Mouse (Mus musculus) layer of hippocampus, postnatal 14 days (tissue): ENCODE data around the gene Tanc1. TPM values are rescaled to one million over a fixed set of nuclear protein-coding genes. Genes with fewer than 3 reads are reported as not detected.

Experiments used
- DNase-seq, 2 experiments: peaks; one replicate each; pipeline ENCODE4 v3.0.0; 2021 to 2022; ENCODE audit warnings: low spot score in 2 of 2, mixed read lengths in 1 of 2
- total RNA-seq, 2 experiments: library from RNA; stranded (reverse); gene quantifications; 2 replicates each; pipeline ENCODE4 v1.2.3; 2021

Gene Tanc1
- total RNA-seq, 2 experiments from 2014 or later: 51.9 to 69.5 TPM

DNA sequence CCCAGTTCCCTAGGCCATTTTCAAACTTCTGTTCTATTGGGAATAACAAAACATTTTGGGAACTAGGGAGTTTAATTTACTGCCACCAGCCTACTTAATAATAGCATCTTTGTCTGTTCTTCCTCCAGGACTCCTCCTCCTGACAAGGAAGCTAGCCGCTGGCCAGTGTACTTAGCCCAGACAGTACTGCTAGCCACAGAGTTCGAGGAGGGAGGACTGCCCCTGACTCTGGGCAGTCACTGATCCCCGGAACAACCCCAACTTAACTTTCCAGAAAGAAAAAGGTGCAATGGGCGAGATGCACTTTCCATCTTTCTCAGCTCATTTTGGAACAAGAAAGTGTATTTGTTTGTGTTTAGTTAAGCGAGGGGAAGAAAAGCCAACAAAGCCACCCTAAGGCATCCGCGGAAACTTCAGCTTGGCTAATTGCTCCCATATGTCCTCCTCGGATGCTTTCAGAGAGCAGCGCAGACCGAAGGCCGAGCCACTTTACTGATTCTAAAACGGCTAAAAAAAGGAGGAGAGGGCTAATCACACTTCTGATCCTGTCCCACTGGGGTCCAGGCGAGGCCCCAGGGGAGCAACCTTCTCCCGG is 529 bp upstream of the Tanc1 start:
- DNase-seq: no peak

DNA sequence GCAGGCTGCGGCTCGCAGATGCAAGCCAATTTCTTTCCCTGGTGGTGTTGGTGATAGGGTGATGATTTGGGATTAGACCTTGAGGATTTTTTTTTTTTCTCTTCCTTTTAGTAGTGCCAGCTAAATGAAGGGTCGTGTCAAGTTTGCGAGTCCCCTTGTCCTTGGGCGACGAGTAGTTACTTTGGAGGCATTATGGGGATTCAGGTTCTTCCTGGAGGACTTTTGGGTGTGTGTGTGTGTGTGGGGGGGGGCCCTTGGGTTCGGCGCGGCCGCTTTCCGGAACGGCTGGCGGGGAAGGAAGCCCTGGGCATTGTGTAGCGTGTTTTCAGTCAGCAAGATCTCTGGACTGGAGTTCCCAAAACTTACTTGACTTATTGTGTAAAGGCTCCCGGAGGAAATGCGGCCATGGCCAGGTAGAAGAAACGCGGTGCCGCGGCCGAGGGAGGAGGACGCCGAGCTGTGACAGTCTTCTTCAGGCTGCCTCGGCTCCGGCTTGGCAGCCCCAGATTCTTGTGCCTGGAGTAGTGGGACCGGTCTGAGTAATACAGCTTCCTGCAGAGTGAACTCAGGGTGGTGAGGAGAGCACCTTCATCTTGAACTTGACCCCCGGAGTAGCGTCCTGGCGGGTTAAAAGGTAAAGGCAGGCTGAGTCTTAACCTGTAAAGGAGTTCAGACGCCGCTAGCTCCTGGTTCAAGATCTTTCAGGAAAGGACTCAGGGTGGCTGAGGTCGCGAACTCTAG is 1.1 kb downstream of the Tanc1 start:
- no peak for DNase-seq

DNA sequence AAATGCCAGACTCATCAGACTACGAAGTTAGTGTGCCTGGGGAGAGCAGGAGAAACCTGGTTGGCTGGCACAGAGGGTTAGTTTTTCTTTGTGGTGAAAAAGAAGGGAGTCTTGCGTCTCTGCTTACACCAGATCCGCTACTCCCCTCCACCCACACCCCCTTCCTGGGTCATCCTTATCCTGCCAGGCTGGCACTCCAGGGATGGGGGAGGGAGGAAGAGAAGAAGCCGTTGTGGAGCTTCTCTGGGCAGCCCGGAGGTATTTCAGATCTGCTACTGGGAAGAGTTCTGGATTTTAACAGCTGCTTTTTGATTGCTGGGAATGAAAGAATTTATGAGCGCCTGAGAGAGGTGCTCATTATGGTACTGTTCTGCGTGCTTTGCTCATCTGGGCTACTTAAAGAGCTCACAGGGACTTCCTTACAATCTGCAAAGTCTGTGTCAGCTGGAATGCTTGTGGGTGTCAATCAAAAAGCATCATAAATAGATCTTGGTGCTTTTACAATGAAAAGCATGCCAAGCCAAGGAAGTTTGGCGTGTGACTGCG is 1.7 kb downstream of the Tanc1 start:
- DNase-seq: no peak

- no peak for DNase-seq
These were observed 5.0 kb downstream of the Tanc1 start for GRCm38 (mm10) chr2:59616890-59617289.

- DNase-seq: no peak
These were observed 7.2 kb downstream of the Tanc1 start for GRCm38 (mm10) chr2:59618996-59619395.

DNA sequence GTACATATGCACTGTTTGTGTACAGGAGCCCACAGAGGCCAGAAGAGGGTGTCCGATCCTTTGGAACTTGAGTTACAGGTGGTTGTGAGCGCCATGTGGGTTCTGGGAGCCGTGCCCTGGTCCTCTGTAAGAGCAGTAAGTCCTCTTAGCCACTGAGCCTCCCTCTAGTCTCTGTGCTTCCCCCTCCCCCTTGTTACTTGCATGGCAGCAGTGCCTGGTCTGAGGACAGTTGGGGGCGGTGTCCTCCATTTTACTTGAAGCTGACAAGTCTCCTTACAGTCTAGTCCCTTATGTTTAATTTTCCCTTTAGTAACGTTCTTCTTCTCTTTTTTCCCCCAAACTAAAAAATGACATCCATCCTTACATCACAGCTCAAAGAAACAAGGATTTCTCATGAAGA is 8.8 kb downstream of the Tanc1 start:
- DNase-seq: no peak

GRCm38 (mm10) chr2:59622514-59623139 is 10.8 kb downstream of the Tanc1 start:
- DNase-seq: no peak

DNA sequence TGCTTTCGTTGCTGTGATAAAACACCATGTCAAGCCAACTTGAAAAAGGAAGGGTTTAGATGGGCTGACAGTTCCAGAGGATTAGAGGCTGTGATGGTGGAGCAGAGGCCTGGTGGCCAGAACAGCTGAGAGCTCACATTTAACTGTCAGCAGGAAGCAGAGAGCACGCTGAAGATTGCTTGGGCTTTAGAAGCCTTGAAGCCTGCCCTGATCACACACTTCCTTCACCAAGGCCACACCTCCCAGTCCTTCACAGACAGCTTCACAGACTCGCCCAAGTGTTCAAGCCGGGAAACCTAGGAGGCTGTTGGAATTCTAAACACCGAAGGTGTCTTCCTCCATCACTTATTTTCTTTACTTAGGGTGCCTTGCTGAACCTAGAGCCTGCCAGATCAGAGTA is 12.0 kb downstream of the Tanc1 start:
- no peak for DNase-seq

DNA sequence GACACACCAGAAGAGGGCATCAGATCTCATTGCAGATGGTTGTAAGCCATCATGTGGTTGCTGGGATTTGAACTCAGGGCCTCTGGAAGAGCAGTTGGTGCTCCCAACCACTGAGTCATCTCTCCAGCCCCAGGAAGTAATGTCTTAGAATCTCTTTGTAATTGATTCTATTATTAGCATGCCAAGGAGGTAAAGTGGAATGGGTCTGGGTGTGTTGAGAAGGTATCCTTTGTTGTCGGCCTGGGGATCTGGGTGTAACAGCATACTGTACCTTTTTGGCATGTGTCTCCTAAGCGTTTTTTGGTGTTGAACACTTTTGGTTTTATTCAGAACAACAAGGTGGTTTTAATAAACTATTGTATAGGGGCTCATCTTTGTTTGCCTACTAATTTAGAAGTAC is 13.6 kb downstream of the Tanc1 start:
- DNase-seq: no peak

- no peak for DNase-seq
These were observed 14.1 kb downstream of the Tanc1 start for GRCm38 (mm10) chr2:59625927-59626326.

DNA sequence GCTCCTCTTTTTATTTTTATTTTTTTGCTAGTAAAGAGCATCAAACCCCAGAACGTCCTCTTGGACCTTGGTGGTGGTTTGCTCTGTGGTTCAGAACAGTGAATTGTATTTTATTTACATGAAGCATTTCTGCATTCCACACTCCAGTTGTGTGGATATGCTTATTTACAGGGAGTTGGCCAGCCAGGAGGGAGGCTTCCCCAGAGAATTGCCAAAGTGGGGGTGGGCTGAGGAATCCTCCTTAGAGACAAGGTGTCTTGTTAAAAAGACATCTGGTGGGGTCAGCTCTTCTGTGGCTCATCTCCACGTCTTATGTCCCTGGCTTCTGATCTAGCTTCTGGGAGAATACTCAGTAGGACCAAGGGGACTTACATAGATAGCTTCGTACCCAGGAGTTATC is 14.6 kb downstream of the Tanc1 start:
- no peak for DNase-seq

- no peak for DNase-seq
These were observed 15.7 kb downstream of the Tanc1 start for GRCm38 (mm10) chr2:59627502-59627901.

- DNase-seq: peak; percentile 39 to 56
These were observed 16.4 kb downstream of the Tanc1 start for GRCm38 (mm10) chr2:59628057-59628901.

DNA sequence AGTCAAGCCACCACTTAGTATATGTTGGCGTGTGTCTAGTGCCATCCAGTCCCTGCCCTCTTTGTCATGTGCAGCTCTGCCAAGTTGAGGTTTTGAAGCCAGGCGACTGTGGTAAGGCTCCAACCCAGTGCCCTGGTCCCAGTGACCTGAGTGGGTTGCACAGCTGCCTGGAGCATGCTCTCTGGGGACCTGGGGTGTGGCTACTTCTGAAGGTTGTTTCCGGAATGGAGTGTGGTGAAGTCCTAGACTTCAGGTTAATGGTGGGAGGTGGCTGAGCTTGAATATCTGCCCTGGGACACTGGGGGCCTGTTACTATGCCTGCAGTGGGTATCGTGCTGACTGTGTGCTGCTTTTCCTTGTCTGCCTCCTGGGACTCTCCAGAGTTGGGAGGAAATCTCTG is 18.0 kb downstream of the Tanc1 start:
- DNase-seq: no peak

- no peak for DNase-seq
These were observed 19.6 kb downstream of the Tanc1 start for GRCm38 (mm10) chr2:59631406-59631805.

GRCm38 (mm10) chr2:59633761-59634430 is 22.1 kb downstream of the Tanc1 start:
- no peak for DNase-seq

- DNase-seq: no peak
These were observed 25.4 kb downstream of the Tanc1 start for GRCm38 (mm10) chr2:59637040-59637785.

- DNase-seq: no peak
These were observed 30.9 kb downstream of the Tanc1 start for GRCm38 (mm10) chr2:59642722-59643121.

DNA sequence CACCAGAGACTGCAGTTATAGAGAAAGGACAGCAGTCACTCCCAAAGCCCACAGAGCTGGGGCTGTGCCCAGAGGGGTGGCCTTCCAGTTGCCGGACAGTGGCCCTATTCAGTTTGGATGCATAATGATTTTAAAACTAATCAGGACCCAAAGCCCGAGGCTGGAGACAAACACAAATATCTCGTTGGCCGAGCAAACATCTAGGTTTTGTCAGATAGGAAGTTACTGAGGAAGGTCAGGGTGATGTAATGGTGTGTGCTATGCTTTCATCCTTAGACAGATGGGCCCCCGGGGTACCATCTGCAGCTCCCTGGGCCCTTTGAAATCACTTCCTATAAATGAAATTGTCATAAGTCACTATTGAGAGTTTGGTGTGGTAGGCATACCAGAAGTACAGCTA is 33.0 kb downstream of the Tanc1 start:
- peak in 1 of 2 experiments; percentile 47 for DNase-seq

GRCm38 (mm10) chr2:59645515-59645914 is 33.7 kb downstream of the Tanc1 start:
- DNase-seq: peak; percentile 40 to 69
